Mouse (Mus musculus): ENCODE data around the gene Arid4a. TPM values are rescaled to one million over a fixed set of nuclear protein-coding genes. Genes with fewer than 3 reads are reported as not detected.
"Not testable (repeated sequence)": the region's sequence is repeated elsewhere in the genome, so short reads cannot be mapped to it uniquely, and the experiment has no call there.

Gene Arid4a
- total RNA-seq, 2 experiments from 2014 or later = 17.9 to 41.5 TPM

- no peak for ATAC-seq (replicated peaks; ENCODE audit: low FRiP score, poor library complexity, severe bottlenecking)
These were observed 6.0 kb upstream of the Arid4a start for GRCm38 (mm10) chr12:71009769-71010168.

GRCm38 (mm10) chr12:71014845-71015362 is 886 bp upstream of the Arid4a start:
- ATAC-seq (replicated peaks; ENCODE audit: low FRiP score, poor library complexity, severe bottlenecking) = no peak

GRCm38 (mm10) chr12:71016211-71016502 is 367 bp downstream of the Arid4a start:
- ATAC-seq (replicated peaks; ENCODE audit: low FRiP score, poor library complexity, severe bottlenecking) = no peak

DNA sequence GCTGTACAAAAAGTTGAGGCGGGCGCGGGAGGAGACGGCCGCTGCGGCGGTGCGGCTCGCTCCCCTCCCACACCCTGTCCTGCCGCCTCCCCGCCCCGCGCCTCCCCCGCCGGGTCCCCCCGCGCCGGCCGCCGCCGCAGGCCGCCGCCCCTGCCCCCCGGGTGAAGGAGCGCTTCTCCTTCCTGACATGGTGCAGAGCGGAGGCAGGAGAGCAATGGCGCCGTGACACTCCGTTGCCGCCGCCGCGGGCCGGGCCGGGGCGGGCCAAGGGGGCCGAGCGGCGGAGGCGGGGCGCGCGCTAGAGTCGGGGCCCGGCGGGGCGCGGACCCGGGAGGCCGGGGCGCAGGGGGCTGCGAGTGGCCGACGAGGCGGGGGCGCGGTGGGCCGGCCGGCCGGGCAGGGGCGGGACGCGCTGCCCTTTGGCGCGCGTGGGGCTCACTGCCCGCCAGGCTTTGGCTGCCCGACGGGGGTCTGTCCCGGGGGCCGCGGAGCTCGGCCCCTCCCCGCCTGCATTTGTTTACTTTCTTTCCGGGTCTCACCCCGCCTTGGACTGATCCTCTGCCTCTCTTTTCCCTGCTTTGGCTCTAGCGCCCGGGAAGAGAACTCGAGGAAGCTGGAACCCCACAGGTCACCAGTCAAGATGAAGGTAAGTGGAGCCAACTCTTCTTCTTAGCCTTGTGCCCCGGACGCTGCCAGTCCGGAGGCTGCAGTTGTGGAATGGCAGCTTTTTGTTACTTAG is 882 bp downstream of the Arid4a start:
- no peak for ATAC-seq (replicated peaks; ENCODE audit: low FRiP score, poor library complexity, severe bottlenecking)

- ATAC-seq (replicated peaks; ENCODE audit: low FRiP score, poor library complexity, severe bottlenecking) = no peak
These were observed 1.4 kb downstream of the Arid4a start for GRCm38 (mm10) chr12:71017242-71017571.

GRCm38 (mm10) chr12:71017827-71018226 is 2.0 kb downstream of the Arid4a start:
- no peak for ATAC-seq (replicated peaks; ENCODE audit: low FRiP score, poor library complexity, severe bottlenecking)

GRCm38 (mm10) chr12:71019211-71019610 is 3.4 kb downstream of the Arid4a start:
- no peak for ATAC-seq (replicated peaks; ENCODE audit: low FRiP score, poor library complexity, severe bottlenecking)

DNA sequence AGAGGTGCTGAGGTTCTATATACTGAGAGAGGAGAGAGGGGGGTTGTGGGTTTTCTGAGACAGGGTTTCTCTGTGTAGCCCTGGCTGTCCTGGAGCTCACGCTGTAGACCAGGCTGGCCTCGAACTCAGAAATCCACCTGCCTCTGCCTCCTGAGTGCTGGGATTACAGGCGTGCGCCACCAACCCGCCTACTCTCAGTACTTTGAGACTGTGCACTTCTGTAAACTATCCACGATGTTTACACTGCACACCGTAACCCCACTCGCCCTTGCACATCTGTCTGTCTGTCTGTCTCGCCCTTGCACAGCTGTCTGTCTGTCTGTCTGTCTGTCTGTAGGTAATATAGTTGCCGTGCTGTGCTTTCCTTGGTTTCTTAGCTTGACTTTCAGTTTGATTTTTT is 8.6 kb downstream of the Arid4a start:
- ATAC-seq (replicated peaks; ENCODE audit: low FRiP score, poor library complexity, severe bottlenecking) = no peak

DNA sequence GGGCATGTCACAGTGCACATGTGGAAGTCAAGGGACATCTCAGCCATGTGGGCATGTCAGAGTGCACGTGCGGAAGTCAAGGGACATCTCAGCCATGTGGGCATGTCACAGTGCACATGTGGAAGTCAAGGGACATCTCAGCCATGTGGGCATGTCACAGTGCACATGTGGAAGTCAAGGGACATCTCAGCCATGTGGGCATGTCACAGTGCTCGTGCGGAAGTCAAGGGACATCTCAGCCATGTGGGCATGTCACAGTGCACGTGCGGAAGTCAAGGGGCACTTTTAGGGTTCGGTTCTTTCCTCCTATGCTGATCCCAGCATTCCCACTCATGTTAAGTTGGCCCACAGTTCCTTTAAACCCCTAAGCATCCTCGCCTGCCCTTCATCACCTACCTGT is 12.5 kb downstream of the Arid4a start:
- ATAC-seq (replicated peaks; ENCODE audit: low FRiP score, poor library complexity, severe bottlenecking) = not testable (repeated sequence)

DNA sequence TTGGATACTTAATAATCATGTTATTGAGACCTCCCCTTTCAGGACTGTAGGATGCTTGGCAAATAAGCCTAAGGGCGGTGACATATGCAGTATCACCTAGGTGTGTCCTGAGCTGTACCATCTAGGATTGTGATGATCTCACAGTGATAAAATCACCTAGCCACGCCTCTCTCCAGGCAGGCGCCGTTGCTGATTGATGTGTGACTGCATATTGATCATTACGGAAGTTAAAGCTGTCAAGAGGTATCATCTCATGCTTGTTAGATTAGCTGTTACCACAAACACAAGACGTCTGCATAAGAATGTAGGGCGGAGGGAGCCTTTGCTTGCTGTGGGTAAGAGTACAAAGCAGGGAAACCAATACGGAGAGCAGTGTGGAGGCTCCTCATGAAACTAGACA is 14.5 kb downstream of the Arid4a start:
- no peak for ATAC-seq (replicated peaks; ENCODE audit: low FRiP score, poor library complexity, severe bottlenecking)

- ATAC-seq (replicated peaks; ENCODE audit: low FRiP score, poor library complexity, severe bottlenecking) = no peak
These were observed 14.9 kb downstream of the Arid4a start for GRCm38 (mm10) chr12:71030722-71031121.

DNA sequence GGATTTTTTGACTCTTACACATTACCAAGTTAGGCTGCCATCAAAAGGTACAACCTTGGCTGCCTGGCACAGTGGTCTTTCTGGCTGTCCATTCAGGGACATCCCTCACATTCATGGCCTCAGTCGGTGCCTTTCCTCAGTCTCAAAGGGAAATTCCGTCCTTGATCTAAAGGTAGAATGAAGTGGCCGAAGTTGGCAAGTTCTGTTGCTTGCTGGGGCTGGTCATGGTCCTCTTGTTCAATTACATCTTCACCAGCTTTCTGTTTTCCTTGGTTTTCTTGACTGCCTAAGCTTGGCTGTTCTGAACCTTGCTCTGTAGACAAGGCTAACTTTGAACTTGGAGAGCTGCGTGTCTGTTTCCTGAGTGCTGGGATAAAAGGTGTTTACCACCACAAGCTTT is 20.0 kb downstream of the Arid4a start:
- no peak for ATAC-seq (replicated peaks; ENCODE audit: low FRiP score, poor library complexity, severe bottlenecking)

- ATAC-seq (replicated peaks; ENCODE audit: low FRiP score, poor library complexity, severe bottlenecking) = peak; percentile 92
These were observed 21.1 kb downstream of the Arid4a start for GRCm38 (mm10) chr12:71036729-71037404.

DNA sequence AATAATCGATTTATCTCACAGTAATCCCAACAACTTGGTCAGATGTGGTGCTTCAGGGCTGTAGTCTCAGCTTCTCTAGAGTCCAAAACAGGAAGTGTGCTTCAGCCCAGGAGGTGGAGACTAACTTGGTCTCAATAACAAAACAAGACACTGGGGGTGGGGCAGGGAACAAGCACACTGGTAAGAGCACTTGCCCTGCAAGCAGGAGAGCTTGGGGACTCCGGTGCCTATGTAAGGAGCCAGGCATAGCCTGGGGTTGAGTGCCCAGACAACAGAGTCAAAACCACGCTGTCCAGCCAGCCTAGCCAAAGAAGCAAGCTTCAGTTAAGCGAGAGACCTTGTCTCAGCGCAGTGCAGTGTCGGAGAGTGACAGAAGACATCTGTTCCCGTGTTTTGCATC is 24.7 kb downstream of the Arid4a start:
- ATAC-seq (replicated peaks; ENCODE audit: low FRiP score, poor library complexity, severe bottlenecking) = no peak

DNA sequence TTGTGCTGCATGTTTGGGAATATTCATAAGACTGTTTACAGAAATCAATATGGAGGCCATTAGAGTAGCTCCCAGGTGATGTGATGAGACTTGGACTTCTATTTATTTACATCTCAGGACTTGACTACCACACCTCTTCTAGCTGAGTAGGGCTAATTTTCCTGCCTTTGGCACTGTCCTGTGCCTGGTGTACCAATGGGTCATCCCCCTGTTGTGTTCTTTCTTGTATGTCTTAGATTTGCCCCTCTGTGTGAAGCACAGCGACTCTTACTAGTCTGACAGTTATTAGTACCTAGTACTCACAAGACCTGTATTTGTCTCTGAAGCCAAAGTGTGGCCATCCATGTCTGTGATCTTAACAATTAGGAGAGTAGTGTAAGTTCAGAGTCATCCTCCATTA is 26.7 kb downstream of the Arid4a start:
- no peak for ATAC-seq (replicated peaks; ENCODE audit: low FRiP score, poor library complexity, severe bottlenecking)

GRCm38 (mm10) chr12:71043571-71043970 is 27.8 kb downstream of the Arid4a start:
- no peak for ATAC-seq (replicated peaks; ENCODE audit: low FRiP score, poor library complexity, severe bottlenecking)

DNA sequence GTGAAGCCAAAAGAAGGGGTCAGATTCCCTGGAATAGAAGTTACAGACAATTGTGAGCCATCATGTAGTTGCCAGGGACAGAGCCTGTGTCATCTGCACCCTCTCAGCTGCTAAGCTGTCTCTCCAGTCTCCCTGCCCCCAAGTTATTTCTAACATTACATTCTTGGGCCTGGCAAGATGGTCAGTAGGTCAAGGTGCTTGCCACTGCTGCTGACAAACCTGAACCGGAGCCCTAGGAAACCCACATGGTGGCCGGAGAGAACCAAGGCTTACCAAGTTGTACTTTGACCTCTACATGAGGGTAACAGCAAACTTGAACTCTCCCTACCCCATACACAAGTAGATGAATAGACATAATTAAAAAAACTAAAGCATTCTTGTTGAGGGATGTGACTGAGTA is 28.7 kb downstream of the Arid4a start:
- ATAC-seq (replicated peaks; ENCODE audit: low FRiP score, poor library complexity, severe bottlenecking) = no peak

GRCm38 (mm10) chr12:71046501-71046900 is 30.7 kb downstream of the Arid4a start:
- ATAC-seq (replicated peaks; ENCODE audit: low FRiP score, poor library complexity, severe bottlenecking) = no peak

DNA sequence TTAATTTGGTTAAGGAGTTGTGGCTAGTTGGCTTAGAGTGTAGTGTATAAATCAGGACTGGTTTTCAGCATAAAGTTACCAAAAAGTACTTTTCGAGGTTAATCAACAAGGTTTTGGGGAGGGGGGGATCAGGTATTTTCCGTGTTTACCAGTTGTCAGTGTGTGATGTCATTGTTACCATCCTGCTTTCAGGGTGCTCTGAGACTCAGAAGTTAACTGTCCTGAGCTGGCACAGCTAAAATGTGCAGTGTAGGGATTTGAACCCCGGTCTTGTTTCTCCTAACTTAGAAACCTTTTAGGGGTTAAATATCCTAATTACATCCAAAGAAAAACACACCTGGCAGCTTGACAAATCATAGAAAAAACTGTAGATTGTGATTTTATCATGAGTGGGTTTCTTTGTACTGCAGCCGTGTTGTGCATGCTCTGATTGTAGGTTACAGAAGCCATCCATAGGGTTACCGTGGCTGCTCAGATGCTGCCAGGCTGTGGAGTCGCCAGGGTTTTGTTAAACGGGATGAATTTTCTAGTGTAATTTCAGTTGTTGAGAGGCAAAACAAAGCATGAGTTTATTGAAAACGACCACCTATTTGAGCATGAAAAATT is 31.8 kb downstream of the Arid4a start:
- no peak for ATAC-seq (replicated peaks; ENCODE audit: low FRiP score, poor library complexity, severe bottlenecking)

- ATAC-seq (replicated peaks; ENCODE audit: low FRiP score, poor library complexity, severe bottlenecking) = peak; percentile 76
These were observed 32.3 kb downstream of the Arid4a start for GRCm38 (mm10) chr12:71048117-71048516.

DNA sequence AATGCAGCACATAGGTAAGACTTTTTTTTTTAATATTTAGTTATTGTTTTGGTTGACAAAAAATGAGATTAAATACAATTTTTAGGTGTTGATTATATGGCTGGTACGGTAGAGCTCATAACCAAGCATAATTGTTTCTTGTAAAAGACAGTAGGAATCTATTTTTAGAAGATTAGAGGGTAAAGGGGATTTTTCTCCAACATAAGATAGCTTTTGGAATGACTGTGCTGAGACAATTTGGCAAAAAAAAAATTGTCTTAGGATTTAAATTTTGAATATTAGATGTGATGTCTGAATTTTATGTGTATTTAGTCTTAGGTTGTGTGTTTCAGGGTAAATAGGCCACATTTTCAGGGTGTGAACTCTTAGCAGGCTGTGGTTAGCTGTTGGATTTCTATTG is 32.8 kb downstream of the Arid4a start:
- no peak for ATAC-seq (replicated peaks; ENCODE audit: low FRiP score, poor library complexity, severe bottlenecking)

All from erythroblast, adult 5-6 weeks (primary cell).